Mouse (Mus musculus) MEL (cell line): ENCODE results near the gene Gpx1. TPM values are rescaled to one million over a fixed set of nuclear protein-coding genes. Genes with fewer than 3 reads are reported as not detected.

Experiments
- polyA plus RNA-seq, 2 experiments: library from polyadenylated mRNA; stranded (reverse) in 1 of 2; unstranded in 1 of 2; fragments of >175 nt in 1 of 2; fragments of >200 nt in 1 of 2; gene quantifications; 2 replicates each; pipeline versions ENCODE4 v1.2.1 to v1.2.4; 2012; ENCODE audit warnings: low replicate concordance in 2 of 2, low read depth in 1 of 2; ENCODE audit not compliant: insufficient read length in 2 of 2, insufficient read depth in 1 of 2, missing spikeins in 1 of 2
- total RNA-seq: library from RNA; depleted of rRNA; stranded (reverse); fragments of 300-350 nt; gene quantifications from 2 replicates; pipeline ENCODE4 v1.2.3, GENCODE M21; 2012; rRNA removed

Gene Gpx1
- total and polyA plus RNA-seq, 3 experiments = 1,085 to 1,351 (median 1,266) TPM

Other genes with a start within 250 kb of the Gpx1 start
- 57.5 and 76.1 TPM in 2 replicates for gene Apeh, start 244.3 kb upstream of the Gpx1 start, total RNA-seq
- gene Apeh, start 244.3 kb upstream of the Gpx1 start, polyA plus RNA-seq = 10 to 100 TPM in 1 of 2 experiments, not detected in 1; 69.0 TPM
- 2.7 and 3.5 TPM in 2 replicates for gene Bsn, start 148.5 kb upstream of the Gpx1 start, total RNA-seq
- gene Bsn, start 148.5 kb upstream of the Gpx1 start, polyA plus RNA-seq = 1 to 10 TPM in 1 of 2 experiments, not detected in 1; 5.6 TPM
- 7.8 and 8.1 TPM in 2 replicates for gene Dag1, start 74.9 kb upstream of the Gpx1 start, total RNA-seq
- gene Dag1, start 74.9 kb upstream of the Gpx1 start, polyA plus RNA-seq = 10 to 100 TPM in 1 of 2 experiments, not detected in 1; 27.6 TPM
- 1.6 and 2.0 TPM in 2 replicates for gene Nicn1, start 48.5 kb upstream of the Gpx1 start, total RNA-seq
- 1 to 10 TPM in 1 of 2 experiments, not detected in 1; 4.7 TPM for gene Nicn1, start 48.5 kb upstream of the Gpx1 start, polyA plus RNA-seq
- 0.15 and 0.26 TPM in 2 replicates for gene Amt, start 42.0 kb upstream of the Gpx1 start, total RNA-seq
- under 1 TPM in 1 of 2 experiments, not detected in 1; 0.58 TPM for gene Amt, start 42.0 kb upstream of the Gpx1 start, polyA plus RNA-seq
- gene Rhoa, start 32.8 kb upstream of the Gpx1 start, total RNA-seq = 80.9 and 83.1 TPM in 2 replicates
- gene Rhoa, start 32.8 kb upstream of the Gpx1 start, polyA plus RNA-seq = 100 to 1,000 TPM in 1 of 2 experiments, not detected in 1; 241 TPM
- gene Tcta, start 32.7 kb upstream of the Gpx1 start, total RNA-seq = 3.4 and 4.9 TPM in 2 replicates
- gene Tcta, start 32.7 kb upstream of the Gpx1 start, polyA plus RNA-seq = 1 to 10 TPM in 1 of 2 experiments, not detected in 1; 7.0 TPM
- 85.4 and 88.4 TPM in 2 replicates for gene Usp4, start 8.9 kb downstream of the Gpx1 start, total RNA-seq
- 100 to 1,000 TPM in 1 of 2 experiments, not detected in 1; 128 TPM for gene Usp4, start 8.9 kb downstream of the Gpx1 start, polyA plus RNA-seq
- gene 1700102P08Rik, start 53.9 kb downstream of the Gpx1 start, total RNA-seq = 0.69 and 0.92 TPM in 2 replicates
- 1 to 10 TPM in 1 of 2 experiments, not detected in 1; 1.0 TPM for gene 1700102P08Rik, start 53.9 kb downstream of the Gpx1 start, polyA plus RNA-seq
- gene Ccdc36, start 89.6 kb downstream of the Gpx1 start, total RNA-seq = not detected in 2 replicates
- gene Ccdc36, start 89.6 kb downstream of the Gpx1 start, polyA plus RNA-seq = not detected
- not detected in 2 replicates for gene BC048562, start 97.6 kb downstream of the Gpx1 start, total RNA-seq
- gene BC048562, start 97.6 kb downstream of the Gpx1 start, polyA plus RNA-seq = not detected
- 18.3 and 23.1 TPM in 2 replicates for gene Ccdc71, start 121.6 kb downstream of the Gpx1 start, total RNA-seq
- gene Ccdc71, start 121.6 kb downstream of the Gpx1 start, polyA plus RNA-seq = 10 to 100 TPM in 1 of 2 experiments, not detected in 1; 39.9 TPM
- gene Klhdc8b, start 122.7 kb downstream of the Gpx1 start, total RNA-seq = 48.0 and 71.9 TPM in 2 replicates
- 10 to 100 TPM; 57.3 to 77.2 TPM for gene Klhdc8b, start 122.7 kb downstream of the Gpx1 start, polyA plus RNA-seq
- 0.56 and 0.58 TPM in 2 replicates for gene Lamb2, start 140.8 kb downstream of the Gpx1 start, total RNA-seq
- gene Lamb2, start 140.8 kb downstream of the Gpx1 start, polyA plus RNA-seq = under 1 TPM in 1 of 2 experiments, not detected in 1; 0.84 TPM
- gene Usp19, start 151.7 kb downstream of the Gpx1 start, total RNA-seq = 69.0 and 76.1 TPM in 2 replicates
- 100 to 1,000 TPM in 1 of 2 experiments, not detected in 1; 162 TPM for gene Usp19, start 151.7 kb downstream of the Gpx1 start, polyA plus RNA-seq
- 267 and 286 TPM in 2 replicates for gene Qars, start 168.8 kb downstream of the Gpx1 start, total RNA-seq
- 100 to 1,000 TPM in 1 of 2 experiments, not detected in 1; 407 TPM for gene Qars, start 168.8 kb downstream of the Gpx1 start, polyA plus RNA-seq
- gene Qrich1, start 177.9 kb downstream of the Gpx1 start, total RNA-seq = 122 and 126 TPM in 2 replicates
- gene Qrich1, start 177.9 kb downstream of the Gpx1 start, polyA plus RNA-seq = 100 to 1,000 TPM in 1 of 2 experiments, 10 to 100 TPM in 1; 84.5 to 161 TPM
- gene Impdh2, start 221.4 kb downstream of the Gpx1 start, total RNA-seq = 488 and 550 TPM in 2 replicates
- gene Impdh2, start 221.4 kb downstream of the Gpx1 start, polyA plus RNA-seq = 100 to 1,000 TPM in 1 of 2 experiments, not detected in 1; 519 TPM
- gene Ndufaf3, start 228.5 kb downstream of the Gpx1 start, total RNA-seq = 38.0 and 42.7 TPM in 2 replicates
- 10 to 100 TPM in 1 of 2 experiments, not detected in 1; 66.8 TPM for gene Ndufaf3, start 228.5 kb downstream of the Gpx1 start, polyA plus RNA-seq
- 64.9 and 85.8 TPM in 2 replicates for gene Dalrd3, start 231.0 kb downstream of the Gpx1 start, total RNA-seq
- gene Dalrd3, start 231.0 kb downstream of the Gpx1 start, polyA plus RNA-seq = 100 to 1,000 TPM in 1 of 2 experiments, not detected in 1; 126 TPM
- 43.2 and 43.5 TPM in 2 replicates for gene Wdr6, start 239.8 kb downstream of the Gpx1 start, total RNA-seq
- 10 to 100 TPM in 1 of 2 experiments, not detected in 1; 44.9 TPM for gene Wdr6, start 239.8 kb downstream of the Gpx1 start, polyA plus RNA-seq